Mouse (Mus musculus): ENCODE results near the gene Aars2. TPM values are rescaled to one million over a fixed set of nuclear protein-coding genes. Genes with fewer than 3 reads are reported as not detected.

Gene Aars2
- polyA plus RNA-seq, 1 experiment from 2014 or later: 14.8 TPM

DNA sequence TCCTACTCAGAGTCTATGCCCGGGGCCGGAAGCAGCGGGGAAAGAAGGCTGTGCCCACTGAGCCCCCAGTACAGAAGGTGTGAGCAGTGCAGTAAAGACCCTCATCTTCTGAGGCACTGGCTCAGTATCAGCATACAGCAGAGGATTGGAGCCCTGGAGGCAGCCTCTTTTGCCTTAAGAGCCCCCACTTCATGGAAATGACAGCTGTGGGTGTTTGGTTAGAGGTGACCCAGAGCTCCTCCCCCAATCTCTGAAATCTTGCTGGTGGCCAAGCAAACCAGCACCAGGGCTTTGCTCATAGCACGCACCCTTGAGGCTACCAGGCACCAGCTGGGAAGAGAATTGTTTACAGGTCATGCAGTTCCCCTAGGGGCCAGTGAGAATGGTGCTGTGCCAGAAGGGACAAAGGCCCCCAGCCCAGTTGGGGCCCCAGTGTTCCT, 60.5 kb downstream of the Aars2 start:
- peaks cover 60% of the 10 kb centered on the region for H3K36me3 ChIP-seq (ENCODE audit: control insufficient read depth, insufficient read depth, low read length)
- 25% methylated on average over 4 of the region's 4 CpGs for WGBS
- H3K4me3 ChIP-seq (ENCODE audit: low read depth, low read length): no peak overlapping the region
- no peak overlapping the region for H3K9ac ChIP-seq (replicated peaks; ENCODE audit: low read depth, low read length)
- H3K27ac ChIP-seq (ENCODE audit: low read length): no peak overlapping the region
- H3K4me2 ChIP-seq (replicated peaks; ENCODE audit: low read depth, low read length): no peak overlapping the region
- H3K9me3 ChIP-seq (ENCODE audit: control insufficient read depth, low read depth, low read length): no peaks in the 10 kb centered on the region
- peaks cover 34% of the 10 kb centered on the region; the same call in 1 of the 2 replicates for H3K4me1 ChIP-seq (ENCODE audit: control insufficient read depth, insufficient read depth, low read length)
- ATAC-seq (ENCODE audit: insufficient number of reproducible peaks, insufficient read depth, low FRiP score, low read depth): no peak
- no peaks in the 10 kb centered on the region for H3K27me3 ChIP-seq (ENCODE audit: control insufficient read depth, insufficient read depth, low read length)

DNA sequence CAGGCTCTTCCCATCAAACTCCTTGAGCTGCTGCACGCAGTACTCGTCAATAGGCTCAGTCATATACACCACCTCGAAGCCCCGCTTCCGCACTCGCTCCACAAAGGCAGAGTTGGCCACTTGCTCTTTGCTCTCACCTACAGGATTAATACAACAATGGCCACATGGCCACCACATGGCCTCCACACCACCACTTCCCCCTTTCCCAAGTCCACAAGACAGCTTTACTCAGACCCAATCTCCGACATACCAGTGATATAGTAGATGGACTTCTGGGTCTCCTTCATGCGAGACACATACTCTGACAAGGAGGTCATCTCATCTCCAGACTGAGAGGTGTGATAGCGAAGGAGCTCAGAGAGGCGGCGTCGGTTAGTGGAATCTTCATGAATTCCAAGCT, 62.3 kb downstream of the Aars2 start:
- no peak for ATAC-seq (ENCODE audit: insufficient number of reproducible peaks, insufficient read depth, low FRiP score, low read depth)
- no peak overlapping the region for H3K27ac ChIP-seq (ENCODE audit: low read length)
- peaks cover 60% of the 10 kb centered on the region for H3K36me3 ChIP-seq (ENCODE audit: control insufficient read depth, insufficient read depth, low read length)
- H3K4me3 ChIP-seq (ENCODE audit: low read depth, low read length): no peak overlapping the region
- H3K4me1 ChIP-seq (ENCODE audit: control insufficient read depth, insufficient read depth, low read length): peaks cover 34% of the 10 kb centered on the region; the same call in 1 of the 2 replicates
- H3K9ac ChIP-seq (replicated peaks; ENCODE audit: low read depth, low read length): no peak overlapping the region; the same call in 1 of the 2 replicates
- H3K27me3 ChIP-seq (ENCODE audit: control insufficient read depth, insufficient read depth, low read length): no peaks in the 10 kb centered on the region
- H3K9me3 ChIP-seq (ENCODE audit: control insufficient read depth, low read depth, low read length): no peaks in the 10 kb centered on the region
- no peak overlapping the region for H3K4me2 ChIP-seq (replicated peaks; ENCODE audit: low read depth, low read length)
- 81% methylated on average over 12 of the region's 12 CpGs for WGBS

DNA sequence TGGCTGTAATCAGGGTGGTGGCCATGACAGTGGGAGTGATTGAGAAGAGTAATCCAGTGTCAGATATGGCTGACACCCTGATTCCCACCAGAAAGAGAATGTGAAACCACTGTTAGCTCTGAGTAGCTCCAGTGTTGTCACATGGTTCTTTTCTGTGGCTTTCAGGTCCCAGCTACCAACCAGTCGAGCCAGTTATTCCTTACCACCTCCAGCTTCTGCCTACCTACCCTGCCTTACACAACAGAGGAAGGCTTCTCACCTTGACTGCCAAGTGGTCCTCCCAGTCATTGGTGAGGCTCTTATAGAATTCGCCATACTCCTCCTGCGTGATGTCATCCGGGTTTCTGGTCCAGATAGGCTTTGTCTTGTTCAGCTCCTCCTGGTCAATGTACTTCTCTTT, 63.4 kb downstream of the Aars2 start:
- H3K4me3 ChIP-seq (ENCODE audit: low read depth, low read length): no peak overlapping the region
- no peaks in the 10 kb centered on the region for H3K9me3 ChIP-seq (ENCODE audit: control insufficient read depth, low read depth, low read length)
- H3K27ac ChIP-seq (ENCODE audit: low read length): no peak overlapping the region
- no peak for ATAC-seq (ENCODE audit: insufficient number of reproducible peaks, insufficient read depth, low FRiP score, low read depth)
- no peak overlapping the region for H3K4me2 ChIP-seq (replicated peaks; ENCODE audit: low read depth, low read length)
- peaks cover 34% of the 10 kb centered on the region; the same call in 1 of the 2 replicates for H3K4me1 ChIP-seq (ENCODE audit: control insufficient read depth, insufficient read depth, low read length)
- 77% methylated on average over 4 of the region's 4 CpGs for WGBS
- no peak overlapping the region for H3K9ac ChIP-seq (replicated peaks; ENCODE audit: low read depth, low read length)
- H3K36me3 ChIP-seq (ENCODE audit: control insufficient read depth, insufficient read depth, low read length): peaks cover 60% of the 10 kb centered on the region
- no peaks in the 10 kb centered on the region for H3K27me3 ChIP-seq (ENCODE audit: control insufficient read depth, insufficient read depth, low read length)

Other genes starting within 250 kb of the Aars2 start
- gene Cdc5l, start 73.1 kb upstream of the Aars2 start, polyA plus RNA-seq (2014; fragmentation: Nextera tagmentation; extraction: Ambion mirVana): 66.6 and 72.3 TPM in 2 replicates
- 0.50 and 0.59 TPM in 2 replicates for gene Spats1, start 31.4 kb upstream of the Aars2 start, polyA plus RNA-seq (2014; fragmentation: Nextera tagmentation; extraction: Ambion mirVana)
- 0.29 and 0.65 TPM in 2 replicates for gene Tcte1, start 16.6 kb downstream of the Aars2 start, polyA plus RNA-seq (2014; fragmentation: Nextera tagmentation; extraction: Ambion mirVana)
- gene Tmem151b, start 42.8 kb downstream of the Aars2 start, polyA plus RNA-seq (2014; fragmentation: Nextera tagmentation; extraction: Ambion mirVana): 1.8 and 2.6 TPM in 2 replicates
- 3.7 and 4.2 TPM in 2 replicates for gene Nfkbie, start 48.9 kb downstream of the Aars2 start, polyA plus RNA-seq (2014; fragmentation: Nextera tagmentation; extraction: Ambion mirVana)
- gene Slc35b2, start 57.0 kb downstream of the Aars2 start, polyA plus RNA-seq (2014; fragmentation: Nextera tagmentation; extraction: Ambion mirVana): 117 and 120 TPM in 2 replicates
- 1,573 and 1,607 TPM in 2 replicates for gene Hsp90ab1, start 66.4 kb downstream of the Aars2 start, polyA plus RNA-seq (2014; fragmentation: Nextera tagmentation; extraction: Ambion mirVana)
- gene Slc29a1, start 92.8 kb downstream of the Aars2 start, polyA plus RNA-seq (2014; fragmentation: Nextera tagmentation; extraction: Ambion mirVana): 72.2 and 73.0 TPM in 2 replicates
- 0.36 and 0.55 TPM in 2 replicates for gene Mymx, start 95.3 kb downstream of the Aars2 start, polyA plus RNA-seq (2014; fragmentation: Nextera tagmentation; extraction: Ambion mirVana)
- gene Capn11, start 152.5 kb downstream of the Aars2 start, polyA plus RNA-seq (2014; fragmentation: Nextera tagmentation; extraction: Ambion mirVana): not detected in 2 replicates
- 155 and 171 TPM in 2 replicates for gene Mrpl14, start 179.5 kb downstream of the Aars2 start, polyA plus RNA-seq (2014; fragmentation: Nextera tagmentation; extraction: Ambion mirVana)
- gene Tmem63b, start 180.1 kb downstream of the Aars2 start, polyA plus RNA-seq (2014; fragmentation: Nextera tagmentation; extraction: Ambion mirVana): 30.8 and 33.7 TPM in 2 replicates
- gene 1600014C23Rik, start 227.0 kb downstream of the Aars2 start, polyA plus RNA-seq (2014; fragmentation: Nextera tagmentation; extraction: Ambion mirVana): 0.72 TPM in 1 of 2 replicates, not detected in the other

Data from stomach, embryonic 14.5 days (tissue).